Mouse (Mus musculus): ENCODE results near the gene Nfix.

DNA sequence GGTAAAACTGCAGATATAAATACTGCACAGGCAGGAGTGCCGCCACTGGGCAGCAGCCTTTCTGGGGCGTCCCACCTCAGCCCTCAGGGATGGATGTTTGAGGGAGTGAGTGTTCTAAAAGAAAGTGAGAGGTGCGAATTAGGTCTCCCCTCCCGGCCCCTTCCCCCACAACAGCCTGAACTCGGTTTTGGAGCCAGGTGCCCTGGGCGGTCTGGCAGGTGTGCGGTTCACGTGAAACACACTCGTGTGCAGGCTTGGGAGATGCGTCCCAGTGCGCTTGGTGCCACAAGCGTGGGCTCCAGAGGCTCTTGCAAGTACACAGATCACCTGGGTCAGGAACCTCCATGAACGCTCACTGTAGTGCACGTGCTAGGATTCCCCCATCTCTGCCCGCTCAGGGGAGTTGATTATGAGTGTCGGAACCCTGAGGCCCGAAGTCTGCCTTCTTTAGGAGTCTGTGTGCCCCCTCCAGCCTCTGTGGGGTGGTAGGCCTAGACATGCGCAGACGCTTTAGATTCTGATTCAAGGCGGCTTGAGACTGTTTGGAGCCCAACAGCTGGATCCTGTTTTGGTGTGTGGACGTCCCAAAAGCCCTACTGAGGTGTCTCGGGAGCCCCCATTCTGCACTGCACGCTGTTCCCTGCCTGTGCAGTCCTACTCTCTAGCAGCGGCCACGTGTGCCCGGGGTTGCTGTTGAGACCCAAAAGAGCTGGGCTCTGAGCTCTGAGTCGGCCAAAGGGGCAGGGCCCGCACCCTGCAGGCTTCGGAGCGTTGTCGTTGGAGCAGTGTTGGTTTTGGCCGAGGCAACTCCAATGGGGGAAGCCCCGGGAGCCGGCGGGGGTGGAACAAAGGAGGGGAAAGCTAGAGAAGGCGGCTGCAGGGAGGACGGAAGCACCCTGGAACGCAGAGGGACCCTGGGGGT lies 14.1 kb downstream of the Nfix start:
- no peak for TF ChIP-seq CTCF (IDR thresholded peaks at IDR 0.05; ENCODE audit: borderline replicate concordance, extremely low read depth, insufficient read depth, insufficient read length)
- no peak for TF ChIP-seq POLR2A (IDR thresholded peaks at IDR 0.05; ENCODE audit: borderline replicate concordance, extremely low read depth, insufficient read depth, insufficient read length, poor library complexity, severe bottlenecking)

Data from brain, embryonic 14.5 days (tissue).